Comparison of ENCODE assay signal across 19 mouse cellular contexts in the genomic region with DNA sequence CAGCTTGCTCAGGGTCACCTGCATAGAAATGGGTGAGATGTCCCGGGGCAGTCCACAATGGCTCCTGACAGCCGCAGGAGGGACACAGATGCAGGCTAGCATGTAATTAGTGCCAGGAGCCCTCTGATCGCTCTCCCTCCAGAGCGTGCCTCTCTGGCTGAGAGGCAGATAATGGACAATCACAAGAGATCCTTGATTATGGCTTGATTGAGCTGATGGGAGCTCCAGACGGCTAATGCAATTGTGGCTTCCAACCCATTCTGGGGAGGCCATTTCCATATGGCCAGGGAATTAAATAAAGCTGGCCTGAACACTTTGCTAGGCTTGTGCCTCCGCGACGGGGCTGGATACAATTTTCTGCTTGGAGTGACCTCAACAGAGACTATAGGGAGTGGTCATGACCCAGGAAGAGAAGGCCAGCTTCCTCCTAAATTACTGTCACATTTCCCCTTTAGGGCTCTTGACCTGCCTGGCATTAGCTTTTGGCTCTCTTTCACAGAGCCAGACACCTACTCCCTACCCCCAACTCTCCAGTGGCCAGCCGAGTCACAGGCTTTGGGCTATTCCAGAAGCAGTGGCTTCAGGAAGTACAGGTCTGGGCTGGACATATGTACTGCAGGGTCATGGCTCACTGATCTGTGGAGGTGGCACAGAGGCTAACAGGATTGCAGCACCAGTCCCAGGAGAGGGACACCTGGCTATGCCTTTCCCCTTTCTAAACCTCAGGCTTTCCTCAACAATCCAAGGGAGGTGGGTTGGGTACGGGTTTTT.
DNase-seq lines count a peak whose midpoint lies in the region; ATAC-seq lines count a peak whose summit lies in the region.
"Had no signal": no experiment of that assay in that cellular context is flagged by ENCODE, and none has a peak within 500 bp of the region (broad histone marks: within the 10 kb centered on the region; RNA-seq: fewer than 3 reads in every experiment).

No protein-coding gene starts in this region.

- H3K9me3 ChIP-seq in forebrain, embryonic 12.5 days, result no peaks in the 10 kb centered on the region
- no peaks in the 10 kb centered on the region for H3K9me3 ChIP-seq in forebrain, embryonic 13.5 days (replicated peaks)
- H3K9me3 ChIP-seq in midbrain, embryonic 13.5 days, result no peaks in the 10 kb centered on the region
- no peaks in the 10 kb centered on the region for H3K9me3 ChIP-seq in midbrain, embryonic 10.5 days (replicated peaks)
- no peaks in the 10 kb centered on the region for H3K9me3 ChIP-seq in hindbrain, embryonic 13.5 days
- H3K9me3 ChIP-seq: heart, embryonic 13.5 days had no signal

- 13% methylated on average over 10 of the region's 10 CpGs for WGBS in forebrain, embryonic 12.5 days
- 24% methylated on average over 10 of the region's 10 CpGs for WGBS in forebrain, embryonic 13.5 days
- 22% methylated on average over 10 of the region's 10 CpGs for WGBS in midbrain, embryonic 13.5 days
- 39% methylated on average over 10 of the region's 10 CpGs for WGBS in midbrain, embryonic 10.5 days
- 20% methylated on average over 10 of the region's 10 CpGs for WGBS in hindbrain, embryonic 13.5 days

- no peak overlapping the region for H3K9ac ChIP-seq in forebrain, embryonic 12.5 days
- no peak overlapping the region for H3K9ac ChIP-seq in forebrain, embryonic 13.5 days
- H3K9ac ChIP-seq in midbrain, embryonic 13.5 days (replicated peaks), result no peak overlapping the region
- 0 out of 2 replicates have a peak overlapping the region, but pooled peaks have one; percentile 24 for H3K9ac ChIP-seq in hindbrain, embryonic 13.5 days
- H3K9ac ChIP-seq: heart, embryonic 13.5 days; lung, embryonic 14.5 days had no signal

- peaks cover 71% of the 10 kb centered on the region for H3K27me3 ChIP-seq in forebrain, embryonic 12.5 days
- H3K27me3 ChIP-seq in forebrain, embryonic 13.5 days, result peaks cover 28% of the 10 kb centered on the region; the same call in 1 of the 2 replicates
- peaks cover 11% of the 10 kb centered on the region for H3K27me3 ChIP-seq in midbrain, embryonic 13.5 days
- H3K27me3 ChIP-seq in midbrain, embryonic 10.5 days (ENCODE audit: low read depth, poor library complexity, severe bottlenecking), result peaks cover 82% of the 10 kb centered on the region
- peaks cover 17% of the 10 kb centered on the region for H3K27me3 ChIP-seq in hindbrain, embryonic 13.5 days

- no peak for DNase-seq in midbrain, embryonic 10.5 days (ENCODE audit: low spot score)
- DNase-seq in adrenal gland, postnatal 10 days, result no peak
- no peak for DNase-seq in right cerebral cortex, postnatal 10 days (ENCODE audit: low spot score in 2 of 2)
- DNase-seq: adrenal gland, postnatal 36 days; cerebellum, postnatal 25 days; gastrocnemius, postnatal 36 days; heart, postnatal 4 days; kidney, postnatal 14 days; layer of hippocampus, adult 9-11 months; lung, embryonic 14.5 days; spleen, adult 18-20 months; thymus, postnatal 36 days had no signal

- no peaks in the 10 kb centered on the region for H3K36me3 ChIP-seq in forebrain, embryonic 12.5 days (replicated peaks)
- H3K36me3 ChIP-seq in forebrain, embryonic 13.5 days (ENCODE audit: poor library complexity, severe bottlenecking), result no peaks in the 10 kb centered on the region
- H3K36me3 ChIP-seq in midbrain, embryonic 13.5 days, result no peaks in the 10 kb centered on the region
- no peaks in the 10 kb centered on the region for H3K36me3 ChIP-seq in midbrain, embryonic 10.5 days
- H3K36me3 ChIP-seq in hindbrain, embryonic 13.5 days, result no peaks in the 10 kb centered on the region
- H3K36me3 ChIP-seq: heart, embryonic 13.5 days had no signal

- H3K4me2 ChIP-seq in forebrain, embryonic 12.5 days, result no peak overlapping the region
- no peak overlapping the region for H3K4me2 ChIP-seq in forebrain, embryonic 13.5 days
- no peak overlapping the region for H3K4me2 ChIP-seq in midbrain, embryonic 13.5 days (replicated peaks)
- H3K4me2 ChIP-seq in hindbrain, embryonic 13.5 days, result no peak overlapping the region
- H3K4me2 ChIP-seq: heart, embryonic 13.5 days; lung, embryonic 14.5 days had no signal

- H3K27ac ChIP-seq in forebrain, embryonic 12.5 days, result 0 out of 2 replicates have a peak overlapping the region, but pooled peaks have one; percentile 42
- no peak overlapping the region for H3K27ac ChIP-seq in forebrain, embryonic 13.5 days
- no peak overlapping the region for H3K27ac ChIP-seq in midbrain, embryonic 13.5 days
- H3K27ac ChIP-seq in midbrain, embryonic 10.5 days (replicated peaks), result no peak overlapping the region; the same call in 1 of the 2 replicates
- no peak overlapping the region for H3K27ac ChIP-seq in hindbrain, embryonic 13.5 days
- H3K27ac ChIP-seq: heart, embryonic 13.5 days had no signal

- ATAC-seq in forebrain, embryonic 12.5 days (ENCODE audit: low FRiP score), result peak; percentile 68
- ATAC-seq in forebrain, embryonic 13.5 days, result no peak; the same call in 1 of the 2 replicates
- ATAC-seq in midbrain, embryonic 13.5 days, result peak; percentile 74
- peak; percentile 52; the same call in 1 of the 2 replicates for ATAC-seq in hindbrain, embryonic 13.5 days (ENCODE audit: low FRiP score)
- ATAC-seq: activated CD4-positive, CD25-positive, alpha-beta regulatory T cell, adult 4 months; intestine, postnatal 0 days had no signal

- peaks cover 19% of the 10 kb centered on the region for H3K4me1 ChIP-seq in forebrain, embryonic 12.5 days
- peaks cover 13% of the 10 kb centered on the region for H3K4me1 ChIP-seq in forebrain, embryonic 13.5 days
- H3K4me1 ChIP-seq in midbrain, embryonic 13.5 days (replicated peaks), result peaks cover 22% of the 10 kb centered on the region
- H3K4me1 ChIP-seq in midbrain, embryonic 10.5 days, result peaks cover 32% of the 10 kb centered on the region
- H3K4me1 ChIP-seq in hindbrain, embryonic 13.5 days (replicated peaks), result peaks cover 16% of the 10 kb centered on the region
- H3K4me1 ChIP-seq: heart, embryonic 13.5 days had no signal

- no peak overlapping the region for H3K4me3 ChIP-seq in forebrain, embryonic 12.5 days (replicated peaks)
- no peak overlapping the region for H3K4me3 ChIP-seq in forebrain, embryonic 13.5 days
- H3K4me3 ChIP-seq in midbrain, embryonic 13.5 days (replicated peaks), result no peak overlapping the region
- H3K4me3 ChIP-seq in midbrain, embryonic 10.5 days, result no peak overlapping the region
- H3K4me3 ChIP-seq in hindbrain, embryonic 13.5 days, result no peak overlapping the region
- H3K4me3 ChIP-seq: heart, embryonic 13.5 days had no signal
